Mouse (Mus musculus) hindbrain, embryonic 14.5 days (tissue): ENCODE results near the gene Olfr616. TPM values are rescaled to one million over a fixed set of nuclear protein-coding genes. Genes with fewer than 3 reads are reported as not detected.
"Not testable (repeated sequence)": the region's sequence is repeated elsewhere in the genome, so short reads cannot be mapped to it uniquely, and the experiment has no call there.

Source experiments
- ATAC-seq: fragments of 200-750 bp; cut with Nextera tagmentation; 2 replicates; pipeline ENCODE4 v1.8.0; 2017; ENCODE audit warnings: moderate number of reproducible peaks, mild to moderate bottlenecking, moderate TSS enrichment, moderate library complexity; ENCODE audit not compliant: low FRiP score
- DNase-seq: peaks from one replicate; pipeline ENCODE4 v3.0.0-alpha.2; 2015; ENCODE audit warnings: low spot score
- H3K27ac ChIP-seq: fragments of 300-500 bp; sonication (generic); 2 replicates; pipeline ENCODE4 v1.5.1; 2014; ENCODE audit warnings: mild to moderate bottlenecking, moderate library complexity
- H3K27me3 ChIP-seq: fragments of 300-500 bp; sonication (generic); 2 replicates; pipeline ENCODE4 v1.6.1; 2014; ENCODE audit warnings: mild to moderate bottlenecking, low read length, mixed read lengths; ENCODE audit not compliant: control insufficient read depth, insufficient read depth
- H3K36me3 ChIP-seq: fragments of 300-500 bp; sonication (generic); replicated peaks from 2 replicates; pipeline ENCODE4 v1.6.1; 2014; ENCODE audit not compliant: control insufficient read depth, insufficient read depth
- H3K4me1 ChIP-seq: fragments of 300-500 bp; sonication (generic); replicated peaks from 2 replicates; pipeline ENCODE4 v1.6.1; 2014; ENCODE audit warnings: antibody characterized with exemption, low read length, mixed read lengths; ENCODE audit not compliant: control insufficient read depth, insufficient read depth
- H3K4me2 ChIP-seq: fragments of 300-500 bp; sonication (generic); replicated peaks from 2 replicates; pipeline ENCODE4 v1.6.1; 2014; ENCODE audit warnings: mild to moderate bottlenecking, moderate library complexity
- H3K4me3 ChIP-seq: fragments of 300-500 bp; sonication (generic); replicated peaks from 2 replicates; pipeline ENCODE4 v1.5.1; 2014; ENCODE audit warnings: mild to moderate bottlenecking, low read length
- H3K9ac ChIP-seq: fragments of 300-500 bp; sonication (generic); 2 replicates; pipeline ENCODE4 v1.6.1; 2014
- H3K9me3 ChIP-seq: fragments of 300-500 bp; sonication (generic); 2 replicates; pipeline ENCODE4 v1.6.1; 2016; ENCODE audit warnings: low read length; ENCODE audit not compliant: control insufficient read depth
- WGBS: fragments of 180-500 bp; shearing (Covaris S2); extraction: QIAGEN DNeasy Blood & Tissue Kit; methylation state at CpG from one replicate; pipeline ENCODE4 v1.1.7; 2014; 5-methylcytosine and 5-hydroxymethylcytosine counted together
- polyA plus RNA-seq: library from polyadenylated mRNA; unstranded; fragments of >200 nt; fragmentation: Nextera tagmentation; extraction: Ambion mirVana; gene quantifications from 2 replicates; pipeline ENCODE4 v1.2.1, GENCODE M21; 2014

Olfr616 gene
- not detected in 2 replicates for polyA plus RNA-seq

GRCm38 (mm10) chr7:103569043-103569442 is at the start of gene Olfr616:
Olfr616 (minus strand) TSS chr7:103569143.
- no peak within 1 kb of the TSS for H3K4me2 ChIP-seq
- H3K36me3 ChIP-seq, result no peaks in the 10 kb centered on the region
- no peak within 1 kb of the TSS for H3K9ac ChIP-seq
- H3K9me3 ChIP-seq, result no peaks in the 10 kb centered on the region
- ATAC-seq, result no peak
- H3K27me3 ChIP-seq, result no peaks in the 10 kb centered on the region
- no peak within 1 kb of the TSS for H3K4me3 ChIP-seq
- H3K4me1 ChIP-seq, result no peaks in the 10 kb centered on the region
- WGBS, result 76% methylated on average over 3 of the region's 3 CpGs
- no peak for DNase-seq
- H3K27ac ChIP-seq, result no peak within 1 kb of the TSS

- Histone ChIP-seq H3K9me3 (no peaks in the 10 kb centered on the region), H3K4me1 (no peaks in the 10 kb centered on the region)
- WGBS, result 87% methylated on average over 2 of the region's 2 CpGs
Measured at GRCm38 (mm10) chr7:103612434-103612833, 43.5 kb upstream of the Olfr616 start, which contains the start of gene Olfr620. Olfr620 (minus strand) TSS chr7:103612534.

DNA sequence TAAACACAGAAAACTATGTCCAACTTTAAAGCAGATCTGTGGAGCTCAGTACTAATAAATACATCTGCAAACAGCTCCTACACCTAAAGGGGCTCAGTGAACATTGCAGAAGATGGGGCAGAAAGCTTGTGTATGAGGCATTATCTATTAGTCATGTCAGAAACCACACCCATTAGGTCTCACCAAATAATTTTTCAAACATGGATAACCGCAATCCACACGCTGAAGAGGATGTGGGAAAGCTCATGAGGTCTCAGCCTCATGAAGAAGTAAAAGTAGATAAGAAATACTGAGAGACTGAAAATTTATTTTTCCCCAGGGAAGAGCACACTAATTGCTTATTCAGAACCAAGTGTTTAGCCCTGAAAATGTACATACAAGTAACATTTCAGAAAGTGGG is 38.5 kb upstream of the Olfr616 start:
- H3K9me3 ChIP-seq, result no peaks in the 10 kb centered on the region
- H3K4me1 ChIP-seq, result no peaks in the 10 kb centered on the region
- no peaks in the 10 kb centered on the region for H3K36me3 ChIP-seq
- no peaks in the 10 kb centered on the region for H3K27me3 ChIP-seq
- ATAC-seq, result no peak
- WGBS, result 89% methylated on average over 2 of the region's 2 CpGs
- DNase-seq, result no peak
- H3K4me3 ChIP-seq, result no peak overlapping the region
- no peak overlapping the region for H3K4me2 ChIP-seq
- H3K9ac ChIP-seq, result no peak overlapping the region
- H3K27ac ChIP-seq, result no peak overlapping the region

More at GRCm38 (mm10) chr7:103612434-103612833, 43.5 kb upstream of the Olfr616 start, which contains the start of gene Olfr620:
- H3K9ac ChIP-seq, result no peak within 1 kb of the TSS
- no peaks in the 10 kb centered on the region for H3K27me3 ChIP-seq
- no peak within 1 kb of the TSS for H3K27ac ChIP-seq
- H3K4me3 ChIP-seq, result no peak within 1 kb of the TSS
- no peaks in the 10 kb centered on the region for H3K36me3 ChIP-seq
- ATAC-seq (no peak), DNase-seq (no peak)
- no peak within 1 kb of the TSS for H3K4me2 ChIP-seq

DNA sequence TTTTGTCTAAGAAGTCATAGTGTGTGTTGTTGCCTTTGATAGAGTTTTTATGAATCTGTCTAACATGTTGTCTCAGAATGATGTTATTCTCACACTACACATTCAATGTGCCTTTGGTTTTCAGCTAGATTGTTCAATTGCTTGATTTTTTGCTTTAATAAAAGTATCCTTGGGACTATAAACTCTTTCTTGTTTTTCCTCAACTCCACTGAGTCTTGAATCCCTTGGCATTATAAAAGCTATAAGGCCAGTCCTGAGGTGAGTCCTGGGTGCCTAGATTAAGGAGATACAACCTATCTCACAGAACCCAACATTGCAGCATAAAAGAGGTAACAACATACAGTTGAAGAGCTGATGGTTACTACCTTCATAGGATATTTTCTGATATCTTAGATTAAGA is 31.3 kb upstream of the Olfr616 start, which contains the start of gene Olfr619:
Gene Olfr619 (plus strand): TSS at position 301 of the 400 bp plus-strand sequence.
- Histone ChIP-seq H3K27me3 (no peaks in the 10 kb centered on the region), H3K36me3 (no peaks in the 10 kb centered on the region), H3K4me2 (no peak within 1 kb of the TSS), H3K9ac (no peak within 1 kb of the TSS), H3K4me1 (no peaks in the 10 kb centered on the region), H3K9me3 (no peaks in the 10 kb centered on the region), H3K27ac (no peak within 1 kb of the TSS), H3K4me3 (no peak within 1 kb of the TSS)
- DNase-seq, result no peak
- no peak for ATAC-seq

DNA sequence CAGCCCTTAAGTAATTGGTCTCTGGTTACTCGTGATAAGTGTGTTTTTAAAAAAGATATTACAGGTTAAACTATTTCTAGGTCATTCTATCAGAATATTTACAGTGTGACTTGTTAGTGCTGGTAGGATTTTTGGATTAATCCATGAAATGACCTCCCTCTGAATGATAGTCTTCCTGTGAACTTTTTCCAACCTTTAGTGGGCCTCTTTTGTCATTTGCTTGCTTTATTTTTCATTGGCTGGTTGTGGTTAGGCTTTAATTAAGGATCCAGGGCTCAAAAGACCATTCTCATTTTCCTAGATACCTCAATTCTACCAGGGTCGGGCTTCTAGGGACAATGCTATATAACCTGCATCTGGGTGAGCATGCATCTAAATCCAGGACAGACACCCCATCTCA is 20.9 kb upstream of the Olfr616 start, which contains the start of gene Olfr618:
Gene Olfr618 (plus strand): TSS at position 301 of the 400 bp plus-strand sequence.
- no peaks in the 10 kb centered on the region for H3K36me3 ChIP-seq
- H3K4me1 ChIP-seq, result no peaks in the 10 kb centered on the region
- H3K9me3 ChIP-seq, result no peaks in the 10 kb centered on the region
- no peak within 1 kb of the TSS for H3K4me2 ChIP-seq
- no peak within 1 kb of the TSS for H3K9ac ChIP-seq
- no peak for ATAC-seq
- H3K27ac ChIP-seq, result no peak within 1 kb of the TSS
- no peak within 1 kb of the TSS for H3K4me3 ChIP-seq
- WGBS, result 70% methylated on average over 2 of the region's 2 CpGs
- no peaks in the 10 kb centered on the region for H3K27me3 ChIP-seq
- DNase-seq, result no peak

- no peaks in the 10 kb centered on the region for H3K4me1 ChIP-seq
- H3K36me3 ChIP-seq, result no peaks in the 10 kb centered on the region
- H3K27me3 ChIP-seq, result no peaks in the 10 kb centered on the region
- 81% methylated on average over 1 of the region's 1 CpGs for WGBS
- H3K27ac ChIP-seq, result no peak within 1 kb of the TSS
- ATAC-seq (no peak), DNase-seq (no peak)
- no peak within 1 kb of the TSS for H3K4me2 ChIP-seq
- H3K9me3 ChIP-seq, result no peaks in the 10 kb centered on the region
- no peak within 1 kb of the TSS for H3K4me3 ChIP-seq
- H3K9ac ChIP-seq, result no peak within 1 kb of the TSS
Measured at GRCm38 (mm10) chr7:103572761-103573160, 3.8 kb upstream of the Olfr616 start, which contains the start of gene Olfr617. Olfr617 (plus strand) TSS chr7:103573061.

GRCm38 (mm10) chr7:103555779-103556178 is 13.2 kb downstream of the Olfr616 start, which contains the start of gene Olfr615:
Olfr615 (plus strand) TSS chr7:103556079.
- Histone ChIP-seq H3K4me1 (no peaks in the 10 kb centered on the region), H3K4me2 (no peak within 1 kb of the TSS), H3K4me3 (no peak within 1 kb of the TSS), H3K9me3 (no peaks in the 10 kb centered on the region), H3K9ac (no peak within 1 kb of the TSS), H3K27me3 (no peaks in the 10 kb centered on the region), H3K36me3 (no peaks in the 10 kb centered on the region), H3K27ac (no peak within 1 kb of the TSS)
- no peak for DNase-seq
- WGBS, result 84% methylated on average over 2 of the region's 2 CpGs
- ATAC-seq, result no peak

GRCm38 (mm10) chr7:103547774-103548173 is 21.2 kb downstream of the Olfr616 start, which contains the start of gene Olfr613:
Olfr613 (plus strand) TSS chr7:103548074.
- no peaks in the 10 kb centered on the region for H3K4me1 ChIP-seq
- no peak within 1 kb of the TSS for H3K4me2 ChIP-seq
- H3K4me3 ChIP-seq, result no peak within 1 kb of the TSS
- H3K9me3 ChIP-seq, result 0 out of 2 replicates have a peak, but pooled peaks cover 3% of the 10 kb centered on the region
- H3K36me3 ChIP-seq, result no peaks in the 10 kb centered on the region
- ATAC-seq (no peak), DNase-seq (no peak)
- WGBS, result 79% methylated on average over 2 of the region's 2 CpGs
- H3K9ac ChIP-seq, result no peak within 1 kb of the TSS
- H3K27me3 ChIP-seq, result no peaks in the 10 kb centered on the region
- H3K27ac ChIP-seq, result no peak within 1 kb of the TSS

GRCm38 (mm10) chr7:103542617-103543016 is 26.3 kb downstream of the Olfr616 start, which contains the start of gene Olfr612:
Olfr612 (minus strand) TSS chr7:103542717.
- not testable (repeated sequence) for H3K9me3 ChIP-seq, H3K36me3 ChIP-seq, DNase-seq, H3K4me2 ChIP-seq, H3K27ac ChIP-seq, H3K4me3 ChIP-seq, ATAC-seq, H3K4me1 ChIP-seq, H3K9ac ChIP-seq, H3K27me3 ChIP-seq
- 96% methylated on average over 2 of the region's 2 CpGs for WGBS
